Mouse (Mus musculus): ENCODE data around the gene Sec31a. TPM values are rescaled to one million over a fixed set of nuclear protein-coding genes. Genes with fewer than 3 reads are reported as not detected.

Gene Sec31a
- polyA plus RNA-seq, 1 experiment from 2014 or later: 183 TPM

- no peak for ATAC-seq (ENCODE audit: insufficient number of reproducible peaks, insufficient read depth, low FRiP score, low read depth)
These were observed 79.2 kb downstream of the Sec31a start for GRCm38 (mm10) chr5:100336876-100337275.

GRCm38 (mm10) chr5:100335581-100336080 is 80.4 kb downstream of the Sec31a start:
- no peak overlapping the region for H3K9ac ChIP-seq (replicated peaks; ENCODE audit: low read depth, low read length)
- H3K27me3 ChIP-seq (ENCODE audit: control insufficient read depth, insufficient read depth, low read length): no peaks in the 10 kb centered on the region
- H3K9me3 ChIP-seq (ENCODE audit: control insufficient read depth, low read depth, low read length): no peaks in the 10 kb centered on the region
- H3K4me1 ChIP-seq (ENCODE audit: control insufficient read depth, insufficient read depth, low read length): no peaks in the 10 kb centered on the region
- no peak overlapping the region for H3K27ac ChIP-seq (ENCODE audit: low read length)
- no peak for ATAC-seq (ENCODE audit: insufficient number of reproducible peaks, insufficient read depth, low FRiP score, low read depth)
- no peak overlapping the region for H3K4me2 ChIP-seq (replicated peaks; ENCODE audit: low read depth, low read length)
- 81% methylated on average over 5 of the region's 5 CpGs for WGBS
- H3K4me3 ChIP-seq (ENCODE audit: low read depth, low read length): no peak overlapping the region
- H3K36me3 ChIP-seq (ENCODE audit: control insufficient read depth, insufficient read depth, low read length): no peaks in the 10 kb centered on the region

More at GRCm38 (mm10) chr5:100336876-100337275, 79.2 kb downstream of the Sec31a start:
- Histone ChIP-seq H3K4me3 (ENCODE audit: low read depth, low read length) (no peak overlapping the region), H3K27me3 (ENCODE audit: control insufficient read depth, insufficient read depth, low read length) (no peaks in the 10 kb centered on the region), H3K27ac (ENCODE audit: low read length) (no peak overlapping the region), H3K4me1 (ENCODE audit: control insufficient read depth, insufficient read depth, low read length) (no peaks in the 10 kb centered on the region), H3K4me2 (replicated peaks; ENCODE audit: low read depth, low read length) (no peak overlapping the region), H3K36me3 (ENCODE audit: control insufficient read depth, insufficient read depth, low read length) (no peaks in the 10 kb centered on the region), H3K9me3 (ENCODE audit: control insufficient read depth, low read depth, low read length) (no peaks in the 10 kb centered on the region), H3K9ac (replicated peaks; ENCODE audit: low read depth, low read length) (no peak overlapping the region)
- 79% methylated on average over 7 of the region's 7 CpGs for whole genome bisulfite sequencing

GRCm38 (mm10) chr5:100334686-100335085 is 81.3 kb downstream of the Sec31a start:
- WGBS: 56% methylated on average over 6 of the region's 6 CpGs
- H3K9me3 ChIP-seq (ENCODE audit: control insufficient read depth, low read depth, low read length): no peaks in the 10 kb centered on the region
- no peak overlapping the region for H3K9ac ChIP-seq (replicated peaks; ENCODE audit: low read depth, low read length)
- H3K4me3 ChIP-seq (ENCODE audit: low read depth, low read length): no peak overlapping the region
- no peak overlapping the region for H3K27ac ChIP-seq (ENCODE audit: low read length)
- H3K36me3 ChIP-seq (ENCODE audit: control insufficient read depth, insufficient read depth, low read length): no peaks in the 10 kb centered on the region
- H3K4me1 ChIP-seq (ENCODE audit: control insufficient read depth, insufficient read depth, low read length): no peaks in the 10 kb centered on the region
- H3K4me2 ChIP-seq (replicated peaks; ENCODE audit: low read depth, low read length): no peak overlapping the region
- H3K27me3 ChIP-seq (ENCODE audit: control insufficient read depth, insufficient read depth, low read length): no peaks in the 10 kb centered on the region
- ATAC-seq (ENCODE audit: insufficient number of reproducible peaks, insufficient read depth, low FRiP score, low read depth): no peak

DNA sequence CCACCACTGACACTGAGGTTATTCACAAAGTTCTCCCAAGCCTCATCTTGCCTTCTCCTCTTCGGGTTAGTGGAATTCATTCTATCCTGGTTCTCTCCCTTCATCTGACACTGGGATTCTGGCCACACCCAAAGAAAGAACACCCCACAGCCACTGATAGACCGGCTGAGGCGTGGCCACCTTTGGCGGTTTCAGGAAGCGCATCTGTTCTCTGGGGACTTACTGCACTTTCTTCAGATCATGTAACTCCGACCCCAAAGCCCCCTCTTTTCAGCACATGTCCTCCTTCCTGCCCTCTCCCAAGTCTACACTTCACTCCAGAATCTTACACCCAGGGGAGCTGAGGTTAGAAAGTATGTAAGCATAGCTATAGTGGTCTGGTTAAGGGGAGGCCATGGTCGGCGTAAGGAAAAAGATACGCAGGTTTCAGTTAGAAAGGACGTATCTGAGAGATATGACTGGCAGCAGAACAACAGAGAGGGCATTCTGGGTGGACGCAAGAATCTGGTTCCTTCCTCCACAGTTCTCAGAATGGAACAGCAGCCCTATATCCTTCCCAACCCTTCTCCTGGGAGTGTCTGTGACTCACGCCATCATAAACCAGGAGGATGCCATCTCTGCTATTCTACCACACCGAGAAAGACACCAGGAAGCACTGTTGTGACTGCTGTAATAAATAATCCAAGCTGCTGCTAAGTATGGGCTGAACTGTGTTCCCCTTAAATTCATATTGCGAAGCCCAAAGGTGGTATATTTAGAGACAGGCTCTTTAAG is 82.2 kb downstream of the Sec31a start:
- Histone ChIP-seq H3K9ac (replicated peaks; ENCODE audit: low read depth, low read length) (no peak overlapping the region), H3K4me3 (ENCODE audit: low read depth, low read length) (no peak overlapping the region), H3K36me3 (ENCODE audit: control insufficient read depth, insufficient read depth, low read length) (no peaks in the 10 kb centered on the region), H3K27me3 (ENCODE audit: control insufficient read depth, insufficient read depth, low read length) (no peaks in the 10 kb centered on the region), H3K9me3 (ENCODE audit: control insufficient read depth, low read depth, low read length) (no peaks in the 10 kb centered on the region), H3K4me2 (replicated peaks; ENCODE audit: low read depth, low read length) (no peak overlapping the region), H3K27ac (ENCODE audit: low read length) (no peak overlapping the region), H3K4me1 (ENCODE audit: control insufficient read depth, insufficient read depth, low read length) (no peaks in the 10 kb centered on the region)
- 58% methylated on average over 14 of the region's 14 CpGs for WGBS
- no peak for ATAC-seq (ENCODE audit: insufficient number of reproducible peaks, insufficient read depth, low FRiP score, low read depth)

GRCm38 (mm10) chr5:100332300-100333004 is 83.6 kb downstream of the Sec31a start:
- 72% methylated on average over 8 of the region's 8 CpGs for whole genome bisulfite sequencing
- Histone ChIP-seq H3K27me3 (ENCODE audit: control insufficient read depth, insufficient read depth, low read length) (no peaks in the 10 kb centered on the region), H3K4me1 (ENCODE audit: control insufficient read depth, insufficient read depth, low read length) (no peaks in the 10 kb centered on the region), H3K4me3 (ENCODE audit: low read depth, low read length) (no peak overlapping the region), H3K4me2 (replicated peaks; ENCODE audit: low read depth, low read length) (no peak overlapping the region), H3K36me3 (ENCODE audit: control insufficient read depth, insufficient read depth, low read length) (no peaks in the 10 kb centered on the region), H3K9ac (replicated peaks; ENCODE audit: low read depth, low read length) (no peak overlapping the region), H3K27ac (ENCODE audit: low read length) (no peak overlapping the region), H3K9me3 (ENCODE audit: control insufficient read depth, low read depth, low read length) (no peaks in the 10 kb centered on the region)
- no peak for ATAC-seq (ENCODE audit: insufficient number of reproducible peaks, insufficient read depth, low FRiP score, low read depth)

- H3K27me3 ChIP-seq (ENCODE audit: control insufficient read depth, insufficient read depth, low read length): no peaks in the 10 kb centered on the region
- WGBS: 86% methylated on average over 7 of the region's 8 CpGs
- no peak for ATAC-seq (ENCODE audit: insufficient number of reproducible peaks, insufficient read depth, low FRiP score, low read depth)
- H3K9me3 ChIP-seq (ENCODE audit: control insufficient read depth, low read depth, low read length): no peaks in the 10 kb centered on the region
- no peak overlapping the region for H3K4me2 ChIP-seq (replicated peaks; ENCODE audit: low read depth, low read length)
- H3K4me3 ChIP-seq (ENCODE audit: low read depth, low read length): no peak overlapping the region
- H3K4me1 ChIP-seq (ENCODE audit: control insufficient read depth, insufficient read depth, low read length): no peaks in the 10 kb centered on the region
- no peak overlapping the region for H3K27ac ChIP-seq (ENCODE audit: low read length)
- no peaks in the 10 kb centered on the region for H3K36me3 ChIP-seq (ENCODE audit: control insufficient read depth, insufficient read depth, low read length)
- H3K9ac ChIP-seq (replicated peaks; ENCODE audit: low read depth, low read length): no peak overlapping the region
These were observed 84.4 kb downstream of the Sec31a start for GRCm38 (mm10) chr5:100331636-100332035.

DNA sequence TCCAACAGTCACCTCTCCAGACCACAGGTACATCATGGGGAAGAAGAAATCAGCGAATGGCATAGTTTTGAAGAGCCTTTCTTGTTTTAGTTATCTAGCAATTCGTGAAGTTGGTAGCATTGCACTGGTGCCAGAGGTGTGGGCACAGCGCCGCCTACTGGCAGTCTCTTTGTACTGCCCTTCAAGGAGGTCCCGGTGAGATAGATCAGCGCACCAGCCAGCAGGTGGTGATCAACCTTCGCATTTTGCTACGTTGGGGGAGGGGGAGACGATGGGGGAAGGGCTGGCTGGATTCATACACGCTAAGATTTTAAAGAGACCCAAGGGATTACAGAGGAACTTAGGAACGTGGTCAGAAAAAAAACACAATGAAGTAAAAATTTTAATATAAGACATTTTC is 94.0 kb downstream of the Sec31a start:
- Histone ChIP-seq H3K9ac (replicated peaks; ENCODE audit: low read depth, low read length) (no peak overlapping the region), H3K4me3 (ENCODE audit: low read depth, low read length) (no peak overlapping the region), H3K36me3 (ENCODE audit: control insufficient read depth, insufficient read depth, low read length) (no peaks in the 10 kb centered on the region), H3K9me3 (ENCODE audit: control insufficient read depth, low read depth, low read length) (no peaks in the 10 kb centered on the region), H3K4me1 (ENCODE audit: control insufficient read depth, insufficient read depth, low read length) (no peaks in the 10 kb centered on the region), H3K4me2 (replicated peaks; ENCODE audit: low read depth, low read length) (no peak overlapping the region), H3K27ac (ENCODE audit: low read length) (no peak overlapping the region), H3K27me3 (ENCODE audit: control insufficient read depth, insufficient read depth, low read length) (no peaks in the 10 kb centered on the region)
- ATAC-seq (ENCODE audit: insufficient number of reproducible peaks, insufficient read depth, low FRiP score, low read depth): 0 out of 2 replicates have a peak, but pooled peaks have one; percentile 74
- WGBS: under 1% methylated on average over 11 of the region's 11 CpGs

GRCm38 (mm10) chr5:100317842-100318241 is 98.2 kb downstream of the Sec31a start:
- no peak overlapping the region for H3K4me2 ChIP-seq (replicated peaks; ENCODE audit: low read depth, low read length)
- H3K9ac ChIP-seq (replicated peaks; ENCODE audit: low read depth, low read length): no peak overlapping the region
- no peaks in the 10 kb centered on the region for H3K36me3 ChIP-seq (ENCODE audit: control insufficient read depth, insufficient read depth, low read length)
- H3K27me3 ChIP-seq (ENCODE audit: control insufficient read depth, insufficient read depth, low read length): no peaks in the 10 kb centered on the region
- ATAC-seq (ENCODE audit: insufficient number of reproducible peaks, insufficient read depth, low FRiP score, low read depth): no peak
- H3K9me3 ChIP-seq (ENCODE audit: control insufficient read depth, low read depth, low read length): no peaks in the 10 kb centered on the region
- 47% methylated on average over 7 of the region's 7 CpGs for WGBS
- H3K4me1 ChIP-seq (ENCODE audit: control insufficient read depth, insufficient read depth, low read length): no peaks in the 10 kb centered on the region
- H3K27ac ChIP-seq (ENCODE audit: low read length): 0 out of 2 replicates have a peak overlapping the region, but pooled peaks have one; percentile 33
- no peak overlapping the region for H3K4me3 ChIP-seq (ENCODE audit: low read depth, low read length)

All from stomach, embryonic 14.5 days (tissue).